Mouse (Mus musculus) forebrain, embryonic 16.5 days (tissue): Measurements from ENCODE around the gene Mutyh. TPM values are rescaled to one million over a fixed set of nuclear protein-coding genes. Genes with fewer than 3 reads are reported as not detected.

ENCODE experiments used
- ATAC-seq: fragments of 200-750 bp; cut with Nextera tagmentation; 2 replicates; pipeline ENCODE4 v1.8.0; 2017; ENCODE audit warnings: mild to moderate bottlenecking, moderate library complexity
- H3K27ac ChIP-seq: fragments of 300-500 bp; sonication (generic); 2 replicates; pipeline ENCODE4 v1.5.1; 2014; ENCODE audit warnings: low read length, control low read depth
- H3K27me3 ChIP-seq: fragments of 300-500 bp; sonication (generic); replicated peaks from 2 replicates; pipeline ENCODE4 v1.6.1; 2014; ENCODE audit warnings: low read length; ENCODE audit not compliant: control insufficient read depth, insufficient read depth
- H3K36me3 ChIP-seq: fragments of 300-500 bp; sonication (generic); 2 replicates; pipeline ENCODE4 v1.6.1; 2014; ENCODE audit not compliant: control insufficient read depth, insufficient read depth
- H3K4me1 ChIP-seq: fragments of 300-500 bp; sonication (generic); replicated peaks from 2 replicates; pipeline ENCODE4 v1.6.1; 2014; ENCODE audit warnings: low read length; ENCODE audit not compliant: control insufficient read depth, insufficient read depth
- H3K4me2 ChIP-seq: fragments of 300-500 bp; sonication (generic); 2 replicates; pipeline ENCODE4 v1.6.1; 2014; ENCODE audit warnings: mild to moderate bottlenecking, low read length, control low read depth
- H3K4me3 ChIP-seq: fragments of 300-500 bp; sonication (generic); replicated peaks from 2 replicates; pipeline ENCODE4 v1.5.1; 2014; ENCODE audit warnings: mild to moderate bottlenecking, low read length, control low read depth
- H3K9ac ChIP-seq: fragments of 300-500 bp; sonication (generic); replicated peaks from 2 replicates; pipeline ENCODE4 v1.6.1; 2014; ENCODE audit warnings: low read depth, low read length, control low read depth
- H3K9me3 ChIP-seq: fragments of 300-500 bp; sonication (generic); 2 replicates; pipeline ENCODE4 v1.6.1; 2016; ENCODE audit warnings: low read length; ENCODE audit not compliant: control insufficient read depth
- WGBS: fragments of 180-500 bp; shearing (Covaris S2); extraction: QIAGEN DNeasy Blood & Tissue Kit; methylation state at CpG from one replicate; pipeline ENCODE4 v1.1.7; 2014; 5-methylcytosine and 5-hydroxymethylcytosine counted together
- polyA plus RNA-seq: library from polyadenylated mRNA; unstranded; fragments of >200 nt; fragmentation: Nextera tagmentation; extraction: Ambion mirVana; gene quantifications from 2 replicates; pipeline ENCODE4 v1.2.1, GENCODE M21; 2015

Mutyh gene
- 8.4 and 10.2 TPM in 2 replicates for polyA plus RNA-seq

DNA sequence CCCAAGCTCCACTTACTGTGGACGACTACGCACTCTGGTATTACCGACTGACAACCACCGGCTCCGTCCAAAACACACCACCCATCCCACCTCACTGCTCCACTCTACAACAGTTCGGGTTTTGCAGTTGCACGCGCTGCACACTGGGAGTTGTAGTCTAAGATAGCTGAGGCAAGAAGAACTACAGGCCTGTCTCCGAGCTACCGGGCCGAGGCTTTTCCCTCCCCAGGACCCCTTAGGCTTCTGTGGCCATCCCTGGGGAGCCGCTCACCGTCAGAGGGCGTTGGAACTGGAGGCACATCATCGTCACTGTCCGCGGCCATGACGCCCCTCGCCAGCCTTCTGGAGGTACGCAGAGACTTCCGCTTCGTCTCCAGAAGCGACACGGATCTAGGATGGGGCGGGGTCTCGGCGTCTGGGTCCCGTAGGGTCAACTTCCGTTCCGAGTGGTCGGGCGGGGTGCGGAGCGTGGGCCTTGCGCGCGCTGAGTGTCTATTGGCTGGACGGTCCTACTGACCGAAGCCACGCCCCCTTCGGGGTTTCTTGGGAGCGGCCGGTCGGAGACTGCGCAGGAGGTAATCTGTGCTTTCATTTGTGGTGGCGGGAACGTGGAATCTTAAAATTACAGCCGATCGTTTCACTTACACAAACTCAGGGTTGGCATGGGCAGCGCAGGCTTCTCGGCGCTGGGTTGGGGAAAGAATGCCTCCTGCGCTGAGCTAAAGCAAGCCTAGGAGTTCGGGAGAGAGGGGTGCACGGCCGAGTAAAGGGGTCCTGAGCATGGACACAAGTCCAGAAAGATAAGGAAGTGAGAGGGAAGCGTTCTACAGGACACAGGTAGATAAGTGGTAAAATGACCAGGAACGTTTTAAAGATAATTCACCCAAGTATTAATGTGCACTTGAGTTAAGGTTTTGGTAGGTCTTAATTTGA lies at the start of gene Mutyh, which contains the start of gene Toe1:
Gene Mutyh (plus strand): TSS at position 527 of the 933 bp plus-strand sequence.
Gene Toe1 (minus strand): TSS at position 444 of the 933 bp plus-strand sequence.
- Histone ChIP-seq H3K4me2 (peak within 1 kb of the TSS; percentile 81), H3K4me1 (peaks cover 9% of the 10 kb centered on the region), H3K9ac (peak within 1 kb of the TSS; percentile 90), H3K9me3 (no peaks in the 10 kb centered on the region), H3K4me3 (peak within 1 kb of the TSS; percentile 86), H3K36me3 (peaks cover 21% of the 10 kb centered on the region), H3K27ac (peak within 1 kb of the TSS; percentile 93), H3K27me3 (no peaks in the 10 kb centered on the region)
- under 1% methylated on average over 58 of the region's 58 CpGs for WGBS
- ATAC-seq = peak; percentile 97

DNA sequence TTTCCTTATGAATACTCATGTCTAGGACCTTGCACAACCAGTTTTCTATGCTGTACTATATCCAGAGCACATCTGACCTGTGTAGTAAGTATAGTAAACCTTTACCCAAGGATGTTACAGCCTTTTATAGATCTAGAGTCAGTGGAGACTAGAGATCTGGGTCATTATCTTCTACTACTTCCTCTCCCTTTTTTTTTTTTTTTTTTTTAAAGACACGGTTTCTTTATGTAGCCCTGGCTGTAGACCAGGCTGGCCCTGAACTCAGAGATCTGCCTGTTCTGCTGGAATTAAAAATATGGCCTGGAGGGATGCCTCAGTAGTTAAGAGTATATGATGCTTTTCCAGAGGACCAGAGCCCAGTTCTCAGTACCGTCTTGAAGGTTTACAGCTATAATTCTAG lies 45.6 kb upstream of the Mutyh start:
- no peaks in the 10 kb centered on the region for H3K9me3 ChIP-seq
- no peak overlapping the region for H3K27ac ChIP-seq
- no peak overlapping the region for H3K4me2 ChIP-seq
- H3K27me3 ChIP-seq = no peaks in the 10 kb centered on the region
- H3K4me1 ChIP-seq = no peaks in the 10 kb centered on the region
- H3K36me3 ChIP-seq = no peaks in the 10 kb centered on the region
- no peak overlapping the region for H3K9ac ChIP-seq
- WGBS = 75% methylated on average over 2 of the region's 2 CpGs
- no peak for ATAC-seq
- no peak overlapping the region for H3K4me3 ChIP-seq

DNA sequence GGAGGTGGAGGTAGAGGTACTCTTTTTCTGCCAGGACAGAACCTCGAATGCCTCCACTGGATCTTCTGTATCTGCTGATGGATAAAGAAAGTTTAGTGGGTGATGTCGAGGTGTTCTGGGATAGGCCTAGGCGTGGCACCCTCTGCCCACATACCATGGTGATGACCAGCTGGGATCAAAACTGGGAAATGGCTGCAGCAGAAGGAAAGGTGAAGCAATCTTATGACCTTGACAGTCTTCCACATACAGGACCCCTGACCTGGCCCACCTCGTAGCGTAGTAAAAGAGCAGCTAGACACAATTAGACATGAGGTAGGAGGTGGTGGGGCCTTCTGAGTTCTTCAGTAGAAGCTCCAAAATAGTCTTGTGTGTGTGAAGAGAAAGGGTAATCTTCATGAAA lies 43.5 kb upstream of the Mutyh start:
- Histone ChIP-seq H3K27me3 (no peaks in the 10 kb centered on the region), H3K27ac (no peak overlapping the region), H3K4me3 (no peak overlapping the region), H3K9me3 (no peaks in the 10 kb centered on the region), H3K4me1 (no peaks in the 10 kb centered on the region), H3K9ac (no peak overlapping the region), H3K36me3 (no peaks in the 10 kb centered on the region), H3K4me2 (no peak overlapping the region)
- no peak for ATAC-seq
- whole genome bisulfite sequencing = 93% methylated on average over 5 of the region's 5 CpGs

DNA sequence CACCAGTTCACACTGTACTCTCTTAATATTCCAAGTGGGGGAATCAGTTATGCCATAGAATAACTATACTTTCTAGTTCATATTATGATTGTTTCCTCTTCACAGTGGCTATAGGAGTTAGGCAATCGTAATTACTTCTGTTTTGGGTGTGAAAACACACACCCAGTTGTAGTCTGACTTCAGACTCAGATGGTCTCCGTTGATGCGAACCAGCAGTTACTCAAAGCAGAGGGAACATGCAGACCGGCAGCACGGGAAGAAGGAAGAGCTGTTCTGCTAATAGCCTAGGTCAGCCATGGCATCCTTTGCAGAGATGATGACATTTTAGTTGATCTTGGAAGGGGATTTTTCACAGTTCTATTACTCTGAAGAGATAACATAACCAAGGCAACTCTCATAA lies 39.0 kb upstream of the Mutyh start:
- 89% methylated on average over 5 of the region's 5 CpGs for WGBS
- H3K9me3 ChIP-seq = no peaks in the 10 kb centered on the region
- no peak for ATAC-seq

DNA sequence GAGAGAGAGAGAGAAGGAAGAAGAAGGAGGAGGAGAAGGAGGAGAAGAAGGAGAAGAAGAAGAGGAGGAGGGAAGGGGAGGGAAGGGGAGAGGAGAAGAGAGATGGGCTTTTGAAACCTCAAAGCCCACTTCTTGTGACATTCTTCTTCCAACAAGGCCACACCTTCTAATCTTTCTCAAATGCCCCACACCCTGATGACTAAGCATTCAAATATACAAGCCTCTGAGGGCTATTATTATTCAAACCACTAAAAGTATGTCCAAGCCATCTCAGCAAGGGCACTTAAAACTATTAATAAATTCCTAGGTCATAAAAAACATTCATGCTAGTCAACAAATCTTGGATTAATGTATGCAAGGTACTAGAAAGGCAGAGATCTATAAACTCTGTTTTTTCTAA lies 38.5 kb upstream of the Mutyh start:
- H3K9ac ChIP-seq = no peak overlapping the region
- no peak overlapping the region for H3K4me2 ChIP-seq
- no peak for ATAC-seq
- no peaks in the 10 kb centered on the region for H3K4me1 ChIP-seq
- H3K36me3 ChIP-seq = no peaks in the 10 kb centered on the region
- H3K27me3 ChIP-seq = no peaks in the 10 kb centered on the region
- H3K27ac ChIP-seq = no peak overlapping the region
- no peak overlapping the region for H3K4me3 ChIP-seq
- H3K9me3 ChIP-seq = no peaks in the 10 kb centered on the region

More for the DNA sequence above, 39.0 kb upstream of the Mutyh start:
- Histone ChIP-seq H3K9ac (no peak overlapping the region), H3K4me3 (no peak overlapping the region), H3K4me1 (no peaks in the 10 kb centered on the region), H3K27me3 (no peaks in the 10 kb centered on the region), H3K36me3 (no peaks in the 10 kb centered on the region), H3K27ac (no peak overlapping the region), H3K4me2 (no peak overlapping the region)

DNA sequence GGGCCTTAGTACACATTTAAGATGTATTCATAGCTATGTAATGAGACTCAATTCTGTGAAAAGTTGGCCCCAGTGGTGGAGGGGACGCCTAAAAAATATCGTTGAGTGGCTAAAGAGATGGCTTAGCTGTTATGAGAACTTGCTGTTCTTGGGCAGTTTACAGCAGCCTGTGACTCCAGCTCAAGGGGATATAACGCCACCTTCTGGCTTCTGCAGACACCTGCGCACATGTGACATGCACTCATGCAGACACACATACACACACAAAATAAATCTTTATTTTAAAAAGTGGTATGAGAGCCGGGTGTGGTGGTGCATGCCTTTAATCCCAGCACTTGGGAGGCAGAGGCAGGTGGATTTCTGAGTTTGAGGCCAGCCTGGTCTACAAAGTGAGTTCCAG lies 31.1 kb upstream of the Mutyh start:
- H3K4me3 ChIP-seq = no peak overlapping the region
- ATAC-seq = no peak
- no peaks in the 10 kb centered on the region for H3K4me1 ChIP-seq
- H3K27ac ChIP-seq = no peak overlapping the region
- no peaks in the 10 kb centered on the region for H3K27me3 ChIP-seq
- no peak overlapping the region for H3K4me2 ChIP-seq
- H3K9me3 ChIP-seq = no peaks in the 10 kb centered on the region
- WGBS = 95% methylated on average over 5 of the region's 5 CpGs
- no peaks in the 10 kb centered on the region for H3K36me3 ChIP-seq
- H3K9ac ChIP-seq = no peak overlapping the region

DNA sequence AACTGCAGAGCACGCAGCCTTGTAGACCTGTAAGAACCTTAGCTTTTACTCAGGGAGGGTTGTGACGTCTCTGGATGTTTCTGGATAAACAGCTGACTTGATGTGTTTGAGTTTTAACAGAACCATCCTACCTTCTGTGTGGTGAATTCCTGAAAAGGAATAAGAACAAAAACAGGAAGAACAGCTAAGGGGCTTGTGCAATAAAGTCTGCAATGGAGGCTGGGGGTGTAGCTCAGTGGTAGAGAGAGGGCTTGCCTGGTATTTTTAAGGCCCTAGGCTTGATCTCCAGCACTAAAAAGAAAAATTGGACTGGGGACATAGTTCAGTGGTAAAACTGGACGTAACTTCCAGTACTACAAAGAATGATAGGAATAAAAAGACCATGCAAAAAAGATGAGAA lies 30.4 kb upstream of the Mutyh start:
- H3K9me3 ChIP-seq = no peaks in the 10 kb centered on the region
- no peak overlapping the region for H3K4me3 ChIP-seq
- no peaks in the 10 kb centered on the region for H3K4me1 ChIP-seq
- no peak overlapping the region for H3K9ac ChIP-seq
- 91% methylated on average over 3 of the region's 3 CpGs for WGBS
- ATAC-seq = no peak
- H3K27ac ChIP-seq = no peak overlapping the region
- H3K27me3 ChIP-seq = no peaks in the 10 kb centered on the region
- H3K4me2 ChIP-seq = no peak overlapping the region
- H3K36me3 ChIP-seq = no peaks in the 10 kb centered on the region

DNA sequence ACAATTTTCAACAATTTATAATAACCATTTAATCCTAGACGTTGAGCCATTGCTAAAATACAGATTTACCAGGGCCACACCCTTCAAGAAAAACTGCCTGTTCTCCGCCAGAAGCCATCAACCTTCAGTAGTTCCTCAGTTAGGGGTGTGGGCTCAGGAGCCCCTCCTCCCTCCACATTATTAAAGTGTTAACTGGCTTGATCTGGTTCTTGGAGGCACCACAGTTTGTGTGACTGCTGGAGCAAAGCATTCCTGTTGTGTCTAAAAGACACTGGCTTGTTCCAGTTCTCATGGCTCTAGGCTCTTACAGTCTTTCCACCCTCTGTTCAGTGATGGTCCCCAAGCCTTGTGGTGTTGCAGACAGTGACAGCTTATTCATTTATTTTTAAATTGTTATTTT lies 27.0 kb upstream of the Mutyh start:
- no peaks in the 10 kb centered on the region for H3K9me3 ChIP-seq
- no peak overlapping the region for H3K4me2 ChIP-seq
- no peak for ATAC-seq
- H3K4me1 ChIP-seq = no peaks in the 10 kb centered on the region
- no peaks in the 10 kb centered on the region for H3K36me3 ChIP-seq
- no peak overlapping the region for H3K4me3 ChIP-seq
- H3K27me3 ChIP-seq = no peaks in the 10 kb centered on the region
- 78% methylated on average over 2 of the region's 2 CpGs for WGBS
- H3K27ac ChIP-seq = no peak overlapping the region
- H3K9ac ChIP-seq = no peak overlapping the region

DNA sequence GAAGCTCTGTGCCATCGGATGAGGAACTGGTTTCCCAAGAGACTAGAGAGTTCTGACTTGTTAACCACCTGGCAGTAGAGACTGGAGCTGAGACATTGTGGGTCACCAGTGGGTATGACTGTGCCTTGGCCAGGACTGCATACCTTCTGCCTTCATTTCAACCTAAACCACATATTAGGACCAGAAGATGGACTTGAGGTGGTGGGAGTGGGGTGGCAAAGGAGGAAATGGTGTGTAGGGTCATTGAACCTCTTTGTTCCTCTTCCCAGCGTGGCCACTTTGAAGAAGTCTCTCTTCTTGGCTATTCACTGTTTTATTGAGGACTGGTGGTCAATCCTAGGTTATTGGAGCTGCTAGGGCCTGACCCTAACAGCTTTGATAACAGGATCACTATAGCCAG lies 26.2 kb upstream of the Mutyh start:
- no peaks in the 10 kb centered on the region for H3K27me3 ChIP-seq
- H3K27ac ChIP-seq = no peak overlapping the region
- no peak for ATAC-seq
- no peak overlapping the region for H3K9ac ChIP-seq
- 50% methylated on average over 2 of the region's 2 CpGs for WGBS
- no peak overlapping the region for H3K4me2 ChIP-seq
- no peaks in the 10 kb centered on the region for H3K36me3 ChIP-seq
- no peak overlapping the region for H3K4me3 ChIP-seq
- no peaks in the 10 kb centered on the region for H3K4me1 ChIP-seq
- H3K9me3 ChIP-seq = no peaks in the 10 kb centered on the region
